Mouse (Mus musculus): ENCODE results near the gene Bco2. TPM values are rescaled to one million over a fixed set of nuclear protein-coding genes. Genes with fewer than 3 reads are reported as not detected.
A peak's percentile ranks its signal among the peaks of the same experiment; 100 is the strongest.

Gene Bco2
- 0.20 TPM in 1 of 2 replicates, not detected in the other for total RNA-seq (2014; fragmentation: Nextera tagmentation)
- 0.50 and 0.89 TPM in 2 replicates for total RNA-seq (2017)

DNA sequence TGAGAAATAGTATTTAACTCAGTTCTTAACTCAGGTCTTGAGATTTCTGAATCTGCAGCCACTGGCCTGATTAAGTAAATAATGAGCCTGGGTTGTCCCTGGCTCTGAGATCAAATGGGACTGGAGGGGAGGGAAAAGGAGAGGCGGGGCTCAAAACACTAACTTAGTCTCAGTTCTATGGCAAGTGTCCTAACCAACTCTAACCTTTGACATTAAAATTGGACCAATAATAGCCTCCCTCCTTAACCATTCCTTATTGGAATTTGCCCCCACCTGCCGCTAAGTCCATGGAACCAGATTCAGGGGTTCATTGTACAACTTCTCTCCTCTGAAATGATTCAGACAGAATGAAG, at the start of gene Bco2:
Gene Bco2, minus strand, starts transcription at position 88 of the 353 bp plus-strand sequence.
- ATAC-seq (replicated peaks; ENCODE audit: low FRiP score, low TSS enrichment, poor library complexity, severe bottlenecking) = no peak

DNA sequence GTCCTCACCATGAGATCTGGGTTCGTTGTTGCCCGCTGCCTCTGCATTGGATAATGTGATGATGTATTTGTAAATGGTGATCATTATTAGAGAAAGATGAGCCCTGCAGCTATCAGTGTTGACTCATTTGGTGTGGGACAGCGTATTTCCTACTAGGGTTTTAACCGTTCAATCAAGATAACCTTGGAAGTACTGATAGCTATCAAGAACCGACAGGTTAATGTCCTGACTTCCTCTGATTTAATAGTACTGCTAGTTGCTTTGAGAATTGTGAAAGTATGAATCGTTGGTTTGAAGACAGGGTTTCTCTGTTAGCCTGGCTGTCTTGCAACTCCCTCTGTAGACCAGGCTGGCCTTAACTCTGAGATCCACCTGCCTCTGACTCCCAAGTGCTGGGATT, 49.4 kb upstream of the Bco2 start:
- 0 out of 2 replicates have a peak, but pooled peaks have one; percentile 0 for ATAC-seq (replicated peaks; ENCODE audit: low FRiP score, low TSS enrichment, poor library complexity, severe bottlenecking)

DNA sequence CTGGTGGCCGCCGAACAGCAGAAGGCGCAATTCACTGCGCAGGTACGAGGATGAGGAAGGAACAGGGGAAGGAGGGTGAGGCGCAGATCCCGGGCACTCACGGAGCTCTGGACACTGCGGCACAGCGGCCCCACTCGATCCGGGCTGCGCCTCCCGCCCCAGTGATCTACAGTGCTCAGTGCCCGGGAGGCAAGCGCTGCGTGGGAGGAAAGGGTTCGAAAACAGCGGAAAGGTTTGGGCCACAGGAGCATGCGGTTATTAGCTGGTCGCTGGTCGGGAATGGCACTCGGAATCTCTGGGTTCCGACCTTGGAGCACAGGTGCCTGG, 49.0 kb upstream of the Bco2 start:
- peak; percentile 58; the same call in 1 of the 2 replicates for ATAC-seq (replicated peaks; ENCODE audit: low FRiP score, low TSS enrichment, poor library complexity, severe bottlenecking)

DNA sequence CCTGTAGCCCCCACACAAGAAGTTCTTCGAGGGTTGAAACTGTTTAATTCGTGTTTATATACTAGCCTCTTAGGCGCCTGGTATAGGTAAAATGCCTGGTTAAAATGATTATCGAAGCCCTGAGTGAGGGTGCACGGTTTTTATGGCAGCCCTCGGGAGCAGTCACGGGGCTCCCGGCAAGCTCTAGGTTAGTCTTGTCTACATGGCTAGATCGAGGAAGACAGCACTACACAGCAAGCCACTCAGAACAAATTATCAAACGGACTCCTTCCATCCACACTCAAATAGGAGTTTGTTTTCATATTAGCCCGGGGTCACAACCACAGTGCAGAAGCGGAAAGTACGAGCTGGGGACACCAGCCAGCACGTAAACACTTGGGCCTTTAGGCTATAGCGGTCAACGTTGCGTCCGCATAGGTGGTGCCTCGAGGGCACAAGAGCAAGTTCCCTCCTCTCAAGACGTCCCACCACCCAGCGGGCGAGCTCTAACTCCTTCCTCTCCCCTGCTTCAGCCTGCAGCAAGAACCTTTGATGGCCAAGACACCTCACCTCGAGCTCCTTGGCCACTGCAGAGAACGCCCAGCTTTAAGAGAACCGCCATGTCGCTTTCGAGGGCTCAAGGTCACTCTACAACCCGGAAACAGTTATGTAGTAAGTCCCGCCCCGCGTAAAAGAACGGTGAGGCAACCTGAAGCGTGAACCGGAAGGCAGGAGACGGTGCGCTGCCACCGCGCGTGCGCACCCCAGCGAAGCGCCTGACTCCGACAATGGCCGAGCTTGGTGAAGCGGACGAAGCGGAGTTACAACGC, 48.4 kb upstream of the Bco2 start, which contains the start of the genes Sdhd and Timm8b:
Gene Sdhd, minus strand, starts transcription at position 624 of the 809 bp plus-strand sequence.
Gene Timm8b, plus strand, starts transcription at position 722 of the 809 bp plus-strand sequence.
- peak; percentile 89 for ATAC-seq (replicated peaks; ENCODE audit: low FRiP score, low TSS enrichment, poor library complexity, severe bottlenecking)

DNA sequence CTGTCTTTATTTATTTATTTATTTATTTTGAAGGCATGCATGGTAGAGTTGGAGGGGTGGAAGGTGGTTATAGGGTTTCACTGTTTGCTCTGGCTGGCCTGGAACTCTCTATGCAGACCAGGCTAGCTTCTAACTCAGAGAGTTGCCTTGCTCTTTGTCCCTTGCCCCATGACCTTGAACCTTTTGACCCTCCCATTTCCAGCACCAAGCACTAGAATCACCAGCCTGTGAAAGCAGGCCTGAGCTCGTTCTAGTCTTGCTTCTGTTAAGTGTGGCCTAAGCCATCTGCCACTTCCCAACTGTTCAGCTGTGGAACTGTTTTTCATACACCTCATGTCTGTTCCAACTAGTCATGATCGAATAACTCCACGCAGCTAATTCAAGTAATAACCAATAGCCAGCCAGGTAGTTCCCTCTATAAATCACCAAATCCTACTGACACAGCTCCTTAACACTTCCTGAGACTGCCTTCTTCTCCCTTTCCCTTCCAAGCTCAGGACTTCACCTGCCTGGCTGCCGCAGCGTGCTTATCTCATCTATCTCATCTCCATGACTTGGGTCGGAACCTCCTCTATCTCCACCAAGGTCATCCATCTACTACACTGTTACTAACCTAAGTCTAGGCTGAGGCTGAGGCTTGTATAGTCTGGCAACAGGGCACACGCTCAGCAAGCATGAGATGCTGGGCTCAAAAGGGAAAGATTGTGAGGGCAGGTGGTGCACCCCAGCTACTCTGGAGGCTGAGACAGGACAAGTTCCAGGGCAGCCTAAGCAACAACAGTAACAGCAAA, 47.3 kb upstream of the Bco2 start:
- no peak for ATAC-seq (replicated peaks; ENCODE audit: low FRiP score, low TSS enrichment, poor library complexity, severe bottlenecking)

DNA sequence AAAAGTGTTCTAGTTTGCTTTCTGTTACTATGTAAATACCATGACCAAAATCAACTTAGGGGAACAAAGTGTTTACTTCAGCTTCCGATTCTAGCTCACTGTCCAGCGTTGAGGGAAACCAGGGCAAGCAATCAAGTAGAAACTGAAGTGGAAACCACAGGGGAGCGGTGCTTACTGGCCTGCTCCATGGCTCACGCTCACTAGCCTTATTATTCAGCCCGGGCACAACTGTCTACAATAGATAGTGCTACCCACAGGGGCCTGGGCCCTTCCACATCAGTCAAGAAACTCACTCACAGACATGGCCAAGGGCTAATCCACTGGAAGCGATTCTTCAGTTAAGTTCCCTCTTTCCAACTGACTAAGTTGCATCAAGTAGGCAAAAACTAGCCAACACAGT, 46.6 kb upstream of the Bco2 start:
- peak; percentile 72 for ATAC-seq (replicated peaks; ENCODE audit: low FRiP score, low TSS enrichment, poor library complexity, severe bottlenecking)

DNA sequence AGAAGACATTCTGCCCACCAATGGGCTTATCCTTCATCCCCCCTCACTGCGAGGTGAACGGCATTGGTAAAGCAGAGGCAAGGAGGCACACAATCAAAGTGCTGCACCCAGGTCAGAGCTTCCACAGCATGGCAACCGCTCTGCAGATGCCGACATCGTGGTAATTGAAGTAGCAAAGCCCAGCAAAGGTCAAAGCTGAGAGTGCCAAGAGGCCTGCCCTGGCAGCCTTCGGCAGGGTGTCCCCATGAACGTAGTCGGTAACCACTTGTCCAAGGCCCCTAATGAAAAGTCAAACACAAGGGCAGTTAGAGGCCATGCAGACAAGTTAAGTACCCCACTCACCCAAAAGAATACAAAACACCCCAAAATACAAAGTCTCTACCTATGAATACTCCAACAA, 42.0 kb upstream of the Bco2 start:
- no peak for ATAC-seq (replicated peaks; ENCODE audit: low FRiP score, low TSS enrichment, poor library complexity, severe bottlenecking)

DNA sequence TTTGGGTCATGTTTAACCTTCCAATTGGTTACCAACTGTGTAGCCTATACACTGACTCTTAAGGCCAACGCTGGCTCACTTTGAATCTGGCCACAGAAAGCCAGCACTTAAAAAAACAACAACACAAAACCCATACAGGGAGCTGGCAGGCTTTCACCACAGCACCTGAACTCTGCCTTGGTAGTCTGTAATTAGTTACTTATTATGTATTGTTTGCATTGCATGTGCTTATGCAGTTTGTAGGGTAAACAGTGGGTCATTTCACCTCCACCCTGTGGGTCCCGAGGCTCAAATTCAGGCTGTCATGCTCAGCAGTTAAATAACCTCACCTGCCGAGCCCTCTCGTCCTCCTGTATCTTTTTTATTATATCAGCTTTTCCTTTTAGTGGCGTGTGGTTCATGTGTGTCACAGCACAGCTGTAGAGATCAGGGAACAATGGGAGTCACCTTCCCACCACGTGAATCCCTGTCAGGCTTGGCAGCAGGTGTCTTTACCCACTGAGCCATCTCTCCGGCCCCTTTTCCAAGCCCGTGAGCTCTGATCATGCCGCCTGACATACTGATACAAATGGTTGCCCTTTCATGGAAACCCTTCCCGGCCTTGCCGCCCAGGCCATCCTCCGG, 39.9 kb upstream of the Bco2 start:
- ATAC-seq (replicated peaks; ENCODE audit: low FRiP score, low TSS enrichment, poor library complexity, severe bottlenecking) = no peak

DNA sequence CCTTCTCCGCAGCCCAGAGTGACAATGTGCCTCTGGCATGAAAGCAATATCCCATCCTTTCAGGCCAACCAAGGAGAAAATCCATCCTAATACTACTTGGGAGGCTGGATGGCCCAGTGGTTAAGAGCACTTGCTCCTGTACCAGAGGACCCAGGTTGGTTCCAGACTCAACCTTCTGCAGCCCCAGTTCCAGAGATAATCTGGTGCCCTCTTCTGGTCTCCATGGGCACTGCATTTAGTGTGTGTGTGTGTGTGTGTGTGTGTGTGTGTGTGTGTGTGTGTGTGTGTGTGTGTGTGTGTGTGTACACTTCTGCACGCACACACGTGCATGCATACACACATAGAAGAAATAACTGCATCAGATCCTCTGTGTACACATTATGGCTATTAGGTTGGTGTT, 38.6 kb upstream of the Bco2 start:
- peak; percentile 73 for ATAC-seq (replicated peaks; ENCODE audit: low FRiP score, low TSS enrichment, poor library complexity, severe bottlenecking)

DNA sequence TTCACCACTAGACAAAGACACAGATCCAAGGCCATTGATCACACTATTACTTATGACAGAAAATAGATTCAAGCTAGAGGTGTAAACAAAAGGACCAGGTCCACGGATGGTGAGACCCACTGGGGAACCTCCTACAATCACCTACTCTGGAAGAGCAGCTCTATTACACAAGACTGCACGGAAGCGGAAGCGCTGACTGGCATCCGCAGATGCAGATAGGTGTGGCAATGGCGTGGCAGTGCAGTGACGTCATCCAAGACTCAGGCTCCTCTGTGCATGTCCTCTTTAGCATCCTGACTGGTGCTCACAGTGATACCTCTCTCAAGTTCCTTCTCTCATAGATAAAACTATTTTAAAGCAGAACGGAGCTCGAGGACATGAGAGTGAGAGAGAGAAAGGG, 38.0 kb upstream of the Bco2 start:
- no peak for ATAC-seq (replicated peaks; ENCODE audit: low FRiP score, low TSS enrichment, poor library complexity, severe bottlenecking)

DNA sequence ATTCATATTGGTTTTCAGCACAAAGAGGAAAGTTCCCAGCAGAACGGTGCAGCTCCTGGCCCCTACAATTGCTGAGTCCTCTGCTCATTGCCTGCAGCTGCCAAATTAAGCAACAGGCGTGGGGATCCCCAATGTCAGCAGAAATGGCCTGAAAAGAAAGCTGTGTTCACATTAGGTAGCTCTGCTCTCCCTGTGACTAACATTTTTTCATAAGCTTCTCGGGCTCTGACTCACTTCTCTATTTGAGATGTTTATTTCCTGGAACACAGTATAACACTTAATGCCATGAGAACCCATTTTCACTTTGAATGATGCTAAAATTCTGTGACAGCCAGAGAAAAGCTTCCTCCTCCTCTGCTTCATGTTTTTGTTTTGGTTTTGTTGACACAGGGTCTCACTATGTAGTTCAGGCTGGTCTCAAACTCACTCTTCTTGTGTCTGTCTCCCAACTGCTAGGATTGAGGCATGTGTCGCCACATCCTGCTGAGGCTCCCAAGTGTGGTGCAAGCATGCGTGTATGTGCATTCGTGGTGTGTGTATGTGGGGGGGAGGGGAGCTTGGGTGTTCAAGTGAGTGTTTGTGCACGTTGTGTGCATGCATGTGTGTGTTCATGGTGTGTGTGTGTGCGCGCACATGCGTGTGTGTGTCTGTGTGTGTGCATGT, 36.0 kb upstream of the Bco2 start:
- ATAC-seq (replicated peaks; ENCODE audit: low FRiP score, low TSS enrichment, poor library complexity, severe bottlenecking) = no peak

DNA sequence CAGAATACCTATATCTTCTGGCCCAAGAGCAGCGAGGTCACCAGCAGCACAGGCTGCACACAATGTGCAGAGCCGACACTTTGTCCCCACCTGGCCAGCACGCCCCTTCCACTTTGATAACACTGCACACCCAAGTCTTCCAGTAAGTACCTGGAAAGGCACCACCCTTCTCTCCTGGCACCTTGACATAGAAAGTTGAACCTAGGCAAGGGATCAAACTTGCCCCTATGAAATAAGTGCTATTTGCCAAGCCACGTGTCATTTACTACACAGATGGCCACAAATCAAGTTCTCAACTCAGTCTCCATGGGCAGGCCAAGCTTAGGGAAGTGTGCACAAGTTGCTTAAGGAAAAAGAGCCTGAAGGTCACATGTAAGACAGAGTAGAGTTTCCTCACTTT, 32.0 kb upstream of the Bco2 start:
- no peak for ATAC-seq (replicated peaks; ENCODE audit: low FRiP score, low TSS enrichment, poor library complexity, severe bottlenecking)

DNA sequence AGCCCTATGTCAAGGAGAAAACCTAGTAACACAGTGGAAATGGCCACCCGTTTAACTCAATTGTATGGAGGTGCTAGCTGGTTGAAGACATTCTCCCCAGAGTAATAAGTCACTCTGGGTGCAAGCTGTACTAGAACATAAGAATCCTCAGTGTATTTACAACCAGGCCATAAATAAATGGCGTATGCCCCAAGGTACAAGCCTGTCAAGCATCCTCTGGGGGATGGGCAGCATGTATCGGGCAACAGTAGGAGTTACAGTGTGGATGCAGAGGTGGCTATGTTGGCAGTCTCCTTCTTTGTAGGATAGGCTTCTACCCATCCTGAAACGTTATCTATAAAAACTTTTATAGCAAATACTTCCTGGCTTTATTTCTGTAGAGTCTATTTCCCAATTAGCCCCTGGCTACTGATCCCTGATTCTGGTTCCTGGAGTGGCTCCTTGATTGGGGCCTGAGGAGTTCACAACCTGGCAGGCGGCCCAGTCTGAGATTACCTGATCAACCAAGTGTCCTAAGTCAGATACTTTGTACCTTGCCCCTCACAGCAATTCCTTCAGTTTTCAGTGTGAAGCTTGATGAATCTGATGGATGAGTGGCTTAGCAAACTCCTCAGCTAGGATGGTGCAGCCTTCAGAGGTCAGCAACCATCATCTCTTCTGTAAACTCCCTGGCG, 30.3 kb upstream of the Bco2 start:
- no peak for ATAC-seq (replicated peaks; ENCODE audit: low FRiP score, low TSS enrichment, poor library complexity, severe bottlenecking)

DNA sequence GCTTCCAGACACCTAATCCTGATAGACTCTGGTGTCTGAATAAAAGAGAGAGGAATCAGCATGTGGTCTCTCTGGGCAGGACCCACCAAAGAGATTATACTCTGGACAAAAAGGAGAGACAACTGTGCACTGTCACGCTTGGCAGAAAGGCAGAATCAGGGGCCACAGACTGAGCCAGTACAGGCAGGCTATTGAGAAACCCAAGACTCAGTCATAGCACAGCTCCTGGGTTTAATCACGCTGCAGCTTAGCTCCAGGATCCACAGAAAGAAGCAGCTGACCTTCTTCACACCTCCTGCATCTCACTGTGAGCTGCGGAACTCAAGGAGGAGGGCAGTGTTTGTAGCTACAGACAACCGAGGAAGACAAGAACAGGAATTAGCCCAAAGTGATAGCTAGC, 25.4 kb upstream of the Bco2 start:
- no peak for ATAC-seq (replicated peaks; ENCODE audit: low FRiP score, low TSS enrichment, poor library complexity, severe bottlenecking)

DNA sequence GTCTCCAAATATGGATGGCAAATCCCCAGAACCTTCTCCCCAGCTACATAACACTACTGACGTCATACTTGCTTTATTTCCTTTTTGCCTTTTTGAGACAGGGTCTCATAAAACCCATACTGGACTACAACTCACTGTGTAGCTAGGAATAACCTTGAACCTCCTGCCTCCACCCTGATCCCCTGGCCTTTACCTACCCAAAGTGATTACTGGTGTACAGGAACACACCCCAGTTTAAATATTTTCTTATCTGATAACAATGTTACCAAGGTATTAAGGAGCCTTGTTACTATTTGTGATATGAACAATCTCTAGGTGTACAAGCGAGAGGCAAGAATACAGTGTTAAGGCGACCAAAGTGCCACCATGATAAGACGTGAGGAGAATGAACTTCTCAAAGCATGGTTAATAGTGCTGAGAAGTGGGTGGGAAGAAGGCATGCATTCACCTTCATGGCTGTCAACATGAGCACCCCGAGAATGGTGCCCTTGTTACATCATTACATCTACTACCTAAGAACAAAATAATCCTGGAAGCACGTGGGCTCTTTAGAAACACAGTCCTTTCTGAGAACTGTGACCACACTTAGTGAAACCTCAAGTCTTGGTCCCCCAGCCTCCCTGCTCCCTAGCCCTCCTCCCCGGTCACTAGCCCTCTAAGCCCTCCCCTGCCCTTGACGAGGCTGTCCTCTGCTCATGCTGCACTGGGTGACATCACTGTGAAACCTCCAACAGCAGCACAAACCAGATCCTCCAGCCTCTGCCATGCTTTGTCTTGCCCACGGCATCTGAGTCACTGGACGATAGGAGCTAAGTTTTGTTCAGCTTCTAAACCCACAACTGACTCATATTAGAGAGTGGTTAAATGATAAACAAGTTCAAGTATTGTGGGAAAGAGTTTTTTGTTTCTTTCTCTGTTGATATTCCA, 14.9 kb upstream of the Bco2 start:
- ATAC-seq (replicated peaks; ENCODE audit: low FRiP score, low TSS enrichment, poor library complexity, severe bottlenecking) = no peak

DNA sequence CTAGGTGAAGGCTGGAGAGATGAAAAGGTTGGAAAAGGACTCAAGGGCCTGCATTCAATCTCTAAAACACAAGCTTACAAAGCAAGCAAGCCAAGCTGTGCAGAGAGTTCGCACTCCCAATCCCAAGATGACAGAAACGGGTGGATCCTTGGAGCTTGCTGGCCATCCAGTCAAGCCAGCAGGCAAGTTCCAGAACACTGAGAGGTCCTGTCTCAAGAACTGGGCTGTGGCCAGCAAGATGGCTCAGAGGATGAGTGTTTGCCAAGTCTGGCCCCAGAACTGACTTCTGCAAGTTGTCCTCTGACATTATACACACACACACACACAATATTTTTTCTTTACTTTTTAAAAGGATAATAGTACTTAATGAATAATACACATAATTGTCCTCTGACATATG, 12.9 kb upstream of the Bco2 start:
- no peak for ATAC-seq (replicated peaks; ENCODE audit: low FRiP score, low TSS enrichment, poor library complexity, severe bottlenecking)

DNA sequence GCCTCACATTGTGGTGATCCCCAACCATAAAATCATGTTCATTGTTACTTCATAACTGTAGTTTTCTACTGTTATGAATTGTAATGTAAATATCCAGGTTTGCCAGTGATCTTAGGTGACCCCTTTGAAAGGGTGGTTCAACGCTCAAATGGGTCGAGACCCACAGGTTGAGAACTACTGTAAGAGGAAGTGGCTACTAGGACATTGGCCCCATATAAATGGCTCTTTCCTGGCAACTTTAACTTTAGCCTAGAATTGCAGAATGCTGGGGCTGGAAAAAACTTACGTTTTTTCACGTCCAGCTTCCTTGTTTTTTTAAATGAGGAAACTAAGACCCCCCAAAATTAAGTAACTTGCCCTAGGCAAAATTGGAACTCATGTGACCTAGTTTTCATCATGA, 12.4 kb upstream of the Bco2 start:
- ATAC-seq (replicated peaks; ENCODE audit: low FRiP score, low TSS enrichment, poor library complexity, severe bottlenecking) = no peak

DNA sequence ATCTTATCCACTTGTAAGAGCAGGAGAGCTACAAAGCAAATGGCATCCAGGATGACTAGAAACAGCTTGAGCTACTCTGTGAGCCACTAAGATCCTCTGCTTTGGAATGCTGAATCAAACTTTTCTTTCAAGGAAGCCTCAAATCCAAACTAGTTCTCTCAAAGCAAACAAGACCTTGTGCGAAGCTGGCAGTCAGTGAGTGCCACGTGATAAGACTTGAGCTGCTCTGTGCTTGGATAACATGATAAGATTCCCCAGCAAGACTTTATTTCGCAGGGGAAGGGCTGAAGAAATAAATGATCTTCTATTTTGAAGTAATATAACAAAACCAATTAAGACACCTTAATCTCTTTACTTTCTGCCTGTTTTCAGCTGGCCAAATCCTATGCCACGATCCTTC, 11.0 kb upstream of the Bco2 start:
- 0 out of 2 replicates have a peak, but pooled peaks have one; percentile 52 for ATAC-seq (replicated peaks; ENCODE audit: low FRiP score, low TSS enrichment, poor library complexity, severe bottlenecking)
